Mouse (Mus musculus) G1E (cell line): ENCODE measurements at regions not wholly inside any gene's neighbourhood (a gene's known extent, or its start where the extent isn't known, plus 50 kb on each side); places are given as distances from the start of the nearest gene placed in this dataset.

Experiments
- CTCF ChIP-seq: IDR thresholded peaks from 2 replicates; pipeline ENCODE4 v1.5.1; 2012; ENCODE audit warnings: low read depth, low read length, inconsistent platforms, mixed read lengths
- GATA1 ChIP-seq: IDR thresholded peaks from 2 replicates; pipeline ENCODE4 v1.6.1; 2012; ENCODE audit warnings: borderline replicate concordance, low read length, inconsistent platforms, mixed read lengths
- POLR2AphosphoS5 ChIP-seq: IDR thresholded peaks from 2 replicates; pipeline ENCODE4 v1.6.1; 2012; ENCODE audit warnings: low read depth, low read length, inconsistent platforms; ENCODE audit not compliant: insufficient replicate concordance
- TAL1 ChIP-seq: conservative IDR thresholded peaks from 2 replicates; pipeline ENCODE4 v1.6.1; 2012; ENCODE audit warnings: low read depth, low read length, inconsistent platforms, mixed read lengths

- no peak for TF ChIP-seq CTCF
- TF ChIP-seq GATA1 = no peak
- no peak for TF ChIP-seq TAL1
- no peak for TF ChIP-seq POLR2AphosphoS5
Observed at GRCm38 (mm10) chr5:91722982-91723381, 205.6 kb downstream of the Parm1 start.
